ENCODE assay signal across 21 mouse cellular contexts in genomic region chr13:36202496-36202895, GRCm38 (mm10).
DNase-seq lines count a peak whose midpoint lies in the region; ATAC-seq and TF ChIP-seq lines count a peak whose summit lies in the region.
"Had no signal": no experiment of that assay in that cellular context is flagged by ENCODE, and none has a peak within 500 bp of the region (broad histone marks: within the 10 kb centered on the region; RNA-seq: fewer than 3 reads in every experiment).

No protein-coding gene starts in this region.

- no peaks in the 10 kb centered on the region for H3K36me3 ChIP-seq in midbrain, embryonic 11.5 days (ENCODE audit: control insufficient read depth, insufficient read depth, low read length)
- H3K36me3 ChIP-seq in midbrain, postnatal 0 days (ENCODE audit: insufficient read depth, low read length): no peaks in the 10 kb centered on the region
- H3K36me3 ChIP-seq in liver, embryonic 15.5 days (replicated peaks): no peaks in the 10 kb centered on the region
- H3K36me3 ChIP-seq: embryonic facial prominence, embryonic 12.5 days; heart, embryonic 15.5 days; hindbrain, embryonic 10.5 days had no signal

- 90% methylated on average over 2 of the region's 2 CpGs for WGBS in midbrain, embryonic 11.5 days
- 90% methylated on average over 2 of the region's 2 CpGs for WGBS in midbrain, postnatal 0 days
- WGBS in liver, embryonic 15.5 days (ENCODE audit: insufficient replicate concordance): 25% methylated on average over 2 of the region's 2 CpGs

- no peak overlapping the region for H3K27ac ChIP-seq in midbrain, embryonic 11.5 days (ENCODE audit: low read depth, low read length)
- no peak overlapping the region for H3K27ac ChIP-seq in midbrain, postnatal 0 days (ENCODE audit: low read depth, low read length)
- peak overlapping the region; percentile 56 for H3K27ac ChIP-seq in liver, embryonic 15.5 days (replicated peaks)
- H3K27ac ChIP-seq: embryonic facial prominence, embryonic 12.5 days; forebrain, embryonic 13.5 days; heart, adult 2 months; heart, embryonic 15.5 days; hindbrain, embryonic 10.5 days; hindbrain, embryonic 14.5 days had no signal

- H3K4me2 ChIP-seq in midbrain, embryonic 11.5 days: no peak overlapping the region
- H3K4me2 ChIP-seq in midbrain, postnatal 0 days (ENCODE audit: low read depth, low read length, poor library complexity, severe bottlenecking): no peak overlapping the region
- no peak overlapping the region for H3K4me2 ChIP-seq in liver, embryonic 15.5 days
- H3K4me2 ChIP-seq: embryonic facial prominence, embryonic 12.5 days; forebrain, embryonic 13.5 days; heart, embryonic 11.5 days; heart, embryonic 15.5 days; hindbrain, embryonic 14.5 days had no signal

- H3K4me3 ChIP-seq in midbrain, embryonic 11.5 days (ENCODE audit: low read depth, low read length): no peak overlapping the region
- H3K4me3 ChIP-seq in midbrain, postnatal 0 days (ENCODE audit: low read depth, low read length): no peak overlapping the region
- H3K4me3 ChIP-seq in liver, embryonic 15.5 days (replicated peaks): no peak overlapping the region
- H3K4me3 ChIP-seq: embryonic facial prominence, embryonic 12.5 days; forebrain, embryonic 13.5 days; heart, adult 2 months; heart, embryonic 15.5 days; hindbrain, embryonic 10.5 days had no signal

- no peak for ATAC-seq in midbrain, embryonic 11.5 days (ENCODE audit: low FRiP score)
- no peak for ATAC-seq in midbrain, postnatal 0 days (ENCODE audit: low FRiP score)
- ATAC-seq in erythroid progenitor cell, adult 5-6 weeks (replicated peaks; ENCODE audit: low FRiP score, poor library complexity, severe bottlenecking): peak; percentile 12; the same call in 1 of the 2 replicates
- ATAC-seq in liver, embryonic 15.5 days (ENCODE audit: insufficient read depth): no peak
- ATAC-seq: activated CD4-positive, CD25-positive, alpha-beta regulatory T cell, adult 4 months; forebrain, embryonic 13.5 days; forebrain, postnatal 0 days; intestine, postnatal 0 days had no signal

- peak; percentile 12 for DNase-seq in midbrain, embryonic 11.5 days (ENCODE audit: low spot score, missing footprints)
- DNase-seq in midbrain, postnatal 0 days (ENCODE audit: low spot score): no peak
- no peak for DNase-seq in adrenal gland, adult 2 months
- DNase-seq in gastrocnemius, postnatal 25 days: no peak
- DNase-seq in layer of hippocampus, adult 8-10 months (ENCODE audit: low spot score in 2 of 2): no peak
- DNase-seq: cerebellum, adult 2 months; cerebellum, postnatal 10 days; forebrain, postnatal 0 days; heart, adult 2 months; heart, postnatal 14 days had no signal

- H3K27me3 ChIP-seq in midbrain, embryonic 11.5 days (ENCODE audit: control insufficient read depth, insufficient read depth, low read length): no peaks in the 10 kb centered on the region
- no peaks in the 10 kb centered on the region for H3K27me3 ChIP-seq in midbrain, postnatal 0 days (ENCODE audit: insufficient read depth, low read length)
- no peaks in the 10 kb centered on the region for H3K27me3 ChIP-seq in liver, embryonic 15.5 days
- H3K27me3 ChIP-seq: embryonic facial prominence, embryonic 12.5 days; forebrain, embryonic 13.5 days; heart, embryonic 15.5 days; Patski had no signal

- H3K4me1 ChIP-seq in midbrain, embryonic 11.5 days (ENCODE audit: control insufficient read depth, insufficient read depth, low read length): no peaks in the 10 kb centered on the region
- H3K4me1 ChIP-seq in midbrain, postnatal 0 days (ENCODE audit: insufficient read depth, low read length): no peaks in the 10 kb centered on the region
- peaks cover 70% of the 10 kb centered on the region for H3K4me1 ChIP-seq in liver, embryonic 15.5 days (replicated peaks)
- H3K4me1 ChIP-seq: heart, embryonic 15.5 days had no signal

- no peaks in the 10 kb centered on the region for H3K9me3 ChIP-seq in midbrain, embryonic 11.5 days (ENCODE audit: control insufficient read depth, low read length)
- no peaks in the 10 kb centered on the region for H3K9me3 ChIP-seq in midbrain, postnatal 0 days (ENCODE audit: low read length)
- H3K9me3 ChIP-seq in liver, embryonic 15.5 days (replicated peaks): no peaks in the 10 kb centered on the region
- H3K9me3 ChIP-seq: embryonic facial prominence, embryonic 12.5 days; forebrain, embryonic 13.5 days; heart, embryonic 15.5 days; hindbrain, embryonic 10.5 days had no signal

- TF ChIP-seq CTCF in midbrain, postnatal 0 days (IDR thresholded peaks at IDR 0.05): no peak

- H3K9ac ChIP-seq in midbrain, embryonic 11.5 days (ENCODE audit: low read length): no peak overlapping the region
- no peak overlapping the region for H3K9ac ChIP-seq in midbrain, postnatal 0 days (replicated peaks; ENCODE audit: low read length, poor library complexity, severe bottlenecking)
- no peak overlapping the region for H3K9ac ChIP-seq in liver, embryonic 15.5 days
- H3K9ac ChIP-seq: embryonic facial prominence, embryonic 12.5 days; forebrain, embryonic 13.5 days; forebrain, postnatal 0 days; heart, embryonic 15.5 days; hindbrain, embryonic 14.5 days had no signal
